Mouse (Mus musculus) central nervous system, embryonic 14 days (tissue): ENCODE results near the gene Hhip. TPM values are rescaled to one million over a fixed set of nuclear protein-coding genes. Genes with fewer than 3 reads are reported as not detected.

Experiments used
- polyA plus RNA-seq: library from polyadenylated mRNA; depleted of rRNA; stranded (reverse); fragments of >200 nt; gene quantifications from 2 replicates; pipeline ENCODE4 v1.2.3, GENCODE M21; 2012; rRNA removed

Hhip gene
- polyA plus RNA-seq: 0.95 and 1.5 TPM in 2 replicates

DNA sequence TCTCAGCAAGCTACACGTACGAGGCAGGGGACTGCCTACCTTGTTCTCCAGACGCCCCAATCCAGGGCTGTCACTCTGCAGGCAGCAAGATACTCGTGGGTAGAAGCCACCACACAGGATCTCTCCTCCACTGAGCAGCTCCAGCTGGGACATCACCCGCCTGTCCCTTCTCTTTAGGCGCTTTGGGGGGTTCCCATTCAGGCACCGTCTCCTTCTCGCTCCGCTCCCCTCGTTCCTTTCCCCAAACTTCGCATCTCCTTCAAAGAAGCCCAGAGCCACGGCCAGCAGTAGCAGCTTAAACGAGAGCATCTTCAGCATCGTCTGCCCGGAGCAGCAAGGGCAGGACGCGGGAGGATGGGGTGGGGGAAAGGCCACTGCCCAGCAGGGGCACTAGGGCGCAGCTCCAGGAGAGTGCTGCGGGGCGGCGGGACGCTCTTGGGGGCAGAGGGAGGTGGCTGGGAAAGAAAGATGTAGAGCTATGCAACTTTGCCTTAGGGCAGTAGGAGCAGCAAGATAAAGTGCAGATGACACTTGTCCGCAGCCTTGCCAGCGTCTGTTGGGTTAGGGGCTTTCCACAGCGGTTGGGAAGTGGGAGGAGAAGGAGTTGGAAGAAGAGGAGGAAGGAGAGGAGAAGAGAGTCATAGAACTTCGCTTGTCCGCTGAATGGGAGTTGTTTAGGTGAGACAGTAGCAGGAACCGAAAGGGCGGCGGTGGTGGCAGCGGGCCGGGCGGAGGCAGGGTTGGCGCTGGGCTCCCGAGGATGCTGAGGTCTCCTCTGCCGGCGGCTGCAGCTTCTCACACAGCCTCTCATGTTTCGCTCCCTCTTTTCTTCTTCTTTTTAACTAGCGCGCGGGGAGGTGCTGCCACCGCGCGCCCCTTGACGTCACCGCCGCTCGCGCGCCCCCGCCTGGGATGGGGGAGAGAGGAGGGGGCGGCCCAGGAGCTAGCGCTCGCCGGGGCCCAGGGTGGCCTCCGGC, at the start of gene Hhip:
TSS of gene Hhip (minus strand) at position 809 of the 977 bp plus-strand sequence.

